Mouse (Mus musculus) kidney, postnatal 0 days (tissue): ENCODE results near the gene Hdac5. TPM values are rescaled to one million over a fixed set of nuclear protein-coding genes. Genes with fewer than 3 reads are reported as not detected.

Experiments
- ATAC-seq: fragments of 200-750 bp; cut with Nextera tagmentation; replicated peaks from 2 replicates; pipeline ENCODE4 v1.8.0; 2017; ENCODE audit warnings: low read depth, moderate number of reproducible peaks, moderate TSS enrichment, moderate library complexity; ENCODE audit not compliant: low FRiP score
- DNase-seq: peaks from one replicate; pipeline ENCODE4 v3.0.0-alpha.2; 2016; ENCODE audit warnings: low spot score
- H3K27ac ChIP-seq: fragments of 300-500 bp; sonication (generic); 2 replicates; pipeline ENCODE4 v1.5.1; 2014; ENCODE audit warnings: mild to moderate bottlenecking
- H3K27me3 ChIP-seq: fragments of 300-500 bp; sonication (generic); 2 replicates; pipeline ENCODE4 v1.6.1; 2014; ENCODE audit warnings: low read length, mixed read lengths; ENCODE audit not compliant: insufficient read depth
- H3K36me3 ChIP-seq: fragments of 300-500 bp; sonication (generic); 2 replicates; pipeline ENCODE4 v1.6.1; 2014; ENCODE audit warnings: low read length, mixed read lengths; ENCODE audit not compliant: insufficient read depth
- H3K4me1 ChIP-seq: fragments of 300-500 bp; sonication (generic); replicated peaks from 2 replicates; pipeline ENCODE4 v1.6.1; 2014; ENCODE audit warnings: antibody characterized with exemption, low read length, mixed read lengths; ENCODE audit not compliant: insufficient read depth
- H3K4me2 ChIP-seq: fragments of 300-500 bp; sonication (generic); 2 replicates; pipeline ENCODE4 v1.6.1; 2014; ENCODE audit warnings: mild to moderate bottlenecking, low read length, moderate library complexity, mixed read lengths
- H3K4me3 ChIP-seq: fragments of 300-500 bp; sonication (generic); replicated peaks from 2 replicates; pipeline ENCODE4 v1.5.1; 2014; ENCODE audit warnings: low read depth, low read length
- H3K9ac ChIP-seq: fragments of 300-500 bp; sonication (generic); 2 replicates; pipeline ENCODE4 v1.6.1; 2014; ENCODE audit warnings: low read depth, low read length
- H3K9me3 ChIP-seq: fragments of 300-500 bp; sonication (generic); replicated peaks from 2 replicates; pipeline ENCODE4 v1.6.1; 2016; ENCODE audit warnings: low read length, inconsistent platforms, mixed read lengths
- CTCF ChIP-seq: IDR thresholded peaks from 2 replicates; pipeline ENCODE4 v1.5.1; 2016; ENCODE audit warnings: antibody characterized with exemption, low read depth, mild to moderate bottlenecking, moderate library complexity
- WGBS: fragments of 180-500 bp; shearing (Covaris S2); extraction: QIAGEN DNeasy Blood & Tissue Kit; methylation state at CpG from one replicate; pipeline ENCODE4 v1.1.7; 2014; 5-methylcytosine and 5-hydroxymethylcytosine counted together
- polyA plus RNA-seq: library from polyadenylated mRNA; unstranded; fragments of >200 nt; fragmentation: Nextera tagmentation; extraction: Ambion mirVana; gene quantifications from 2 replicates; pipeline ENCODE4 v1.2.1, GENCODE M21; 2015

The Hdac5 gene
- polyA plus RNA-seq, 1 experiment from 2014 or later = 39.3 TPM

- H3K36me3 ChIP-seq = 0 out of 2 replicates have a peak, but pooled peaks cover 9% of the 10 kb centered on the region
- WGBS = 58% methylated on average over 7 of the region's 7 CpGs
- DNase-seq (no peak), ATAC-seq (no peak)
- H3K4me3 ChIP-seq = peak overlapping the region; percentile 16
- no peak for TF ChIP-seq CTCF
- peak overlapping the region; percentile 82 for H3K27ac ChIP-seq
- no peaks in the 10 kb centered on the region for H3K9me3 ChIP-seq
- peak overlapping the region; percentile 50 for H3K4me2 ChIP-seq
- 0 out of 2 replicates have a peak overlapping the region, but pooled peaks have one; percentile 13 for H3K9ac ChIP-seq
- H3K4me1 ChIP-seq = peaks cover 78% of the 10 kb centered on the region
- H3K27me3 ChIP-seq = no peaks in the 10 kb centered on the region
These were observed 12.0 kb downstream of the Hdac5 start for GRCm38 (mm10) chr11:102217876-102218430.

GRCm38 (mm10) chr11:102217396-102217795 is 12.6 kb downstream of the Hdac5 start:
- H3K27me3 ChIP-seq = no peaks in the 10 kb centered on the region
- H3K36me3 ChIP-seq = 0 out of 2 replicates have a peak, but pooled peaks cover 9% of the 10 kb centered on the region
- H3K4me2 ChIP-seq = peak overlapping the region; percentile 50
- H3K9ac ChIP-seq = 0 out of 2 replicates have a peak overlapping the region, but pooled peaks have one; percentile 6
- peaks cover 72% of the 10 kb centered on the region for H3K4me1 ChIP-seq
- no peaks in the 10 kb centered on the region for H3K9me3 ChIP-seq
- peak overlapping the region; percentile 82; the same call in 1 of the 2 replicates for H3K27ac ChIP-seq
- ATAC-seq (no peak), DNase-seq (no peak)
- WGBS = 77% methylated on average over 6 of the region's 6 CpGs
- TF ChIP-seq CTCF = no peak
- no peak overlapping the region for H3K4me3 ChIP-seq

GRCm38 (mm10) chr11:102216886-102217240 is 13.1 kb downstream of the Hdac5 start:
- no peak for TF ChIP-seq CTCF

GRCm38 (mm10) chr11:102216056-102216885 is 13.7 kb downstream of the Hdac5 start:
- Histone ChIP-seq H3K4me1 (peaks cover 69% of the 10 kb centered on the region), H3K9ac (0 out of 2 replicates have a peak overlapping the region, but pooled peaks have one; percentile 10), H3K9me3 (no peaks in the 10 kb centered on the region), H3K36me3 (0 out of 2 replicates have a peak, but pooled peaks cover 2% of the 10 kb centered on the region), H3K27ac (peak overlapping the region; percentile 82; the same call in 1 of the 2 replicates), H3K4me2 (peak overlapping the region; percentile 50; the same call in 1 of the 2 replicates), H3K4me3 (no peak overlapping the region), H3K27me3 (no peaks in the 10 kb centered on the region)
- ATAC-seq (no peak), DNase-seq (peak; percentile 69)
- TF ChIP-seq CTCF = no peak
- 38% methylated on average over 12 of the region's 12 CpGs for whole genome bisulfite sequencing

More at GRCm38 (mm10) chr11:102216886-102217240, 13.1 kb downstream of the Hdac5 start:
- H3K27me3 ChIP-seq = no peaks in the 10 kb centered on the region
- WGBS = 55% methylated on average over 5 of the region's 5 CpGs
- no peak for DNase-seq
- peak overlapping the region; percentile 82; the same call in 1 of the 2 replicates for H3K27ac ChIP-seq
- H3K9ac ChIP-seq = 0 out of 2 replicates have a peak overlapping the region, but pooled peaks have one; percentile 6
- no peaks in the 10 kb centered on the region for H3K9me3 ChIP-seq
- no peak for ATAC-seq
- no peak overlapping the region for H3K4me3 ChIP-seq
- peak overlapping the region; percentile 50; the same call in 1 of the 2 replicates for H3K4me2 ChIP-seq
- H3K4me1 ChIP-seq = peaks cover 69% of the 10 kb centered on the region
- 0 out of 2 replicates have a peak, but pooled peaks cover 8% of the 10 kb centered on the region for H3K36me3 ChIP-seq

- WGBS = 52% methylated on average over 11 of the region's 11 CpGs
- TF ChIP-seq CTCF = no peak
- H3K36me3 ChIP-seq = no peaks in the 10 kb centered on the region
- H3K9ac ChIP-seq = 0 out of 2 replicates have a peak overlapping the region, but pooled peaks have one; percentile 10
- H3K27me3 ChIP-seq = no peaks in the 10 kb centered on the region
- H3K9me3 ChIP-seq = no peaks in the 10 kb centered on the region
- DNase-seq = no peak
- ATAC-seq = no peak
- H3K4me1 ChIP-seq = peaks cover 70% of the 10 kb centered on the region
- no peak overlapping the region for H3K4me3 ChIP-seq
- no peak overlapping the region for H3K4me2 ChIP-seq
- no peak overlapping the region for H3K27ac ChIP-seq
These were observed 14.5 kb downstream of the Hdac5 start for GRCm38 (mm10) chr11:102215511-102215910.
